Mouse (Mus musculus) thymus, postnatal 0 days (tissue): ENCODE results near the gene Atm. TPM values are rescaled to one million over a fixed set of nuclear protein-coding genes. Genes with fewer than 3 reads are reported as not detected.
A peak's percentile ranks its signal among the peaks of the same experiment; 100 is the strongest.

ENCODE experiments used
- DNase-seq: peaks from one replicate; pipeline ENCODE4 v3.0.0-alpha.2; 2015; ENCODE audit warnings: low spot score
- polyA plus RNA-seq: library from polyadenylated mRNA; unstranded; fragments of >200 nt; fragmentation: Nextera tagmentation; extraction: Ambion mirVana; gene quantifications from 2 replicates; pipeline ENCODE4 v1.2.1, GENCODE M21; 2015

Atm gene
- 11.0 and 13.5 TPM in 2 replicates for polyA plus RNA-seq

- DNase-seq: peak; percentile 100
These were observed at the start of gene Atm, which contains the start of gene Npat for GRCm38 (mm10) chr9:53536558-53537320. Gene Atm (minus strand): TSS chr9:53536740. Gene Npat (plus strand): TSS chr9:53537047.

GRCm38 (mm10) chr9:53581870-53582269, 45.3 kb upstream of the Atm start:
- no peak for DNase-seq

DNA sequence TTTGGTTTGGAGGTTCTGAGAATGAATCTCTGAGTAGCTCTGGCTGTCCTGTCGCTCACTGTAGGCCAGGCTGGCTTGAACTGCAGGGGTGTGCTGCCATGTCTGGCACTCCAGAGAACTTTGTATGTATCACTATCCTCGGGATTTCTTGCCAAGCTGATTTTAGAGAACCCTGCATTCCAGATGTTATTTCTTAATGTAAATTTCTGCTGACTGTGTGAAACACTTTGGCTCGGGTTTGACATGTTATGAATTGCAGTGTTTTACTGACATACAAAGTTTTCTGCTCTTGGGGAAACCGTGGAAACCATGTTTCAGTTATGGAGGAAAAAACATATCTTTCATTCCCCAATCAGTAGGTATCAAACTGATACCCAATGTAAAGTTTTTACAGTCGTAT, 39.2 kb upstream of the Atm start:
- DNase-seq: no peak

DNA sequence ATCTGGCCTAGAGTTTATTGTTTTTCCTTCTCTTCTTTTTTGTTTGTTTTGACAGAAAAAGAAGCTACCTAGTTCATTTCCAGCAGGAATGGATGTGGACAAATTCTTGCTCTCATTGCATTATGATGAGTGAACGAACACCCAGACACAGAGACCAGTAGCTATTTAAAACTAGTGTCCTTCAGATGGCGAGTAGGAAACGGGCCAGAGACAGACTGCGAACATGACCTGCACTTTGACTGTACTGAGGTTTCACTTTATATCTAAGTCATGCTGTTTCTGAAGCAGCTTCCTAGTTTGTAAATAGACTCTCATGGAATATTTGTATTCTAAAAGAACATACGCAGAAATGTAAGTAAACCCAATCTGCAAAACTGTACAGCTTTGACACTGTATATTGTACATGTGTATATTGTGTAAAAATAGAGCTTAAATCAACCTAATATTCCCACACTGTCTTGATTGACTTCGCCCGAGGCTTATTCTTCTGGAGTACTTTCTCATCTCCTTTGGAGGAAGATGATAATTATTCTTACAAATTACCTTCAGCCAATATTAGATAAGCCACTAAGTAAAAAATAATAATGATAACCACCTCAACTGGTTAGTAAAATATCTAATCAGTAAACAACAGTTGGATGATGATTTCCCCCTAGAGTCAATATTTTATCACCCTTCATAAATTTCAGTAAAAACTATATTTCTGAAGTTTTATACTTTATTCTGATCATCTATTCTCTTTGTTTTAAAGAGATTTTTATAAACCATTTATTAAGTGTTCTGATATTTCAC, 36.2 kb upstream of the Atm start:
- no peak for DNase-seq

GRCm38 (mm10) chr9:53570662-53571061, 34.1 kb upstream of the Atm start:
- DNase-seq: no peak

GRCm38 (mm10) chr9:53537336-53537965, 911 bp upstream of the Atm start:
- peak; percentile 18 for DNase-seq

GRCm38 (mm10) chr9:53535416-53536320, 872 bp downstream of the Atm start:
- peak; percentile 46 for DNase-seq

GRCm38 (mm10) chr9:53517373-53518009, 19.0 kb downstream of the Atm start:
- no peak for DNase-seq

DNA sequence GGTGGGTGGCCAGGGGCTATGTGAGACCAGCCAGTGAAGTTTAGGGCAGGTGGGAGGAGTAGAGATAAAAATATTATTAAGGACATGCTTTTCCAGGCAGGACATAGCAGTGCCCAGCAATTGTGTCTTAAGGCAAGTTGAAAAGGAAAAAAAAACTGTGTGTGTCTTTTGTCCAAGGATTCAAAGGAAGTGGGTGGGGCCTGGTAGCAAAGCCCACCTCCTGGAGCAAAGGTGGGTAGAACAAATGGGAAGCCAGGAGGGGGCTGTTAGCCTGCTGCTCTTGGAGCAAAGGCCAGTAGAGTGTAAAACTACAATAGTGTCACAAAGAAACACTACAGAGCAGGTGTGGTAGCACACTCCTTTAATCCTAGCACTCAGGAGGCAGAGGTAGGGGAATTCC, 22.4 kb downstream of the Atm start:
- DNase-seq: no peak

- DNase-seq: no peak
These were observed 28.5 kb downstream of the Atm start for GRCm38 (mm10) chr9:53508053-53508452.

DNA sequence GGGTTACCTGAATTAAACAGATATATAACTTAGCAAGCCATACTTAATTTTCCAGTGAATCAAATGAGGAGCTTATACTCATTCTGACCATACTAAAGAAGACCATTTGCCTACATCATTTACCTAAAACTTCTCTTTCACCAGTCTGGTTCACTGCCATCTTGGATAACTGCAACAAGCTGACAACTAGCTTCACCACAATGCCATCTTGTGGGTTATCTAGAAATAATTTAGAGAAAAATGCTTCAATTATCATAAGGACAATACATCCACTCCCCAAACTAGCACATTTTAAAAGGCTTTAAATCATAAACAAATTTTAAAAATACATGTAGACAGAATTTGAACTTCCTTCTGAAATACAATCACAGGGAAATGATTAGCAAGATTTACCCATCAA, 50.7 kb downstream of the Atm start:
- peak; percentile 3 for DNase-seq

DNA sequence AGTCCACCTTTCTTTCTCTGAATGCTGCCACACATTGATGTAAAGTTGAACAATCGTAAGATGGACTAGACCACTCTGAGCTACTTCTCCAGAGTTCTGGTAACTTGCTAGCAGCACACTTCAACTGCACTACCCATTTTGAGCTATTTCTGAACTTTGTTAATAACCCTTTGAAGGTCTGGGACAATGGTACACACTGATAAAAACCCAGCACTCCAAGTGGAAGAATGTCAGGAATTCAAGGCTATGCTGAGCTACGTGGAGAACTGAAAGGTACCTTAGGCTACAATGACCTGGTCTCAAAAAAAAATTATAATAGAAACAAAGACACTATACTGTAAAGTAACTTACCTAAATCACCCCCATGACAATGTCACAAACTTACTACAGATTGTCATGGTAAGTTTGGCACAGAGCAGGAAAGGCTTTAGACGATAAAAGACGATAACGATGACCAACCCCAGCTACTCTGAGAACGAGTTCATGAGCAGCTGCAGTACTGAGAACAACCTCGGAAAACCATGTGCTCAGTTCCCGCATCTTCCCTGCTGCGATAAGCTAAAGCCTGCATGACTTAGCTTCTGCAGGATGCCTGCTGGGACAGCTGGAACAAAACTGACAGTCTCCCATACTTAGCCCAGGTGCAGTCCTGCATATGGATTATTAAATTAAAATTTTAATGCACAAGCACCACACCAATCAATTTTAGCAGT, 63.6 kb downstream of the Atm start:
- no peak for DNase-seq

DNA sequence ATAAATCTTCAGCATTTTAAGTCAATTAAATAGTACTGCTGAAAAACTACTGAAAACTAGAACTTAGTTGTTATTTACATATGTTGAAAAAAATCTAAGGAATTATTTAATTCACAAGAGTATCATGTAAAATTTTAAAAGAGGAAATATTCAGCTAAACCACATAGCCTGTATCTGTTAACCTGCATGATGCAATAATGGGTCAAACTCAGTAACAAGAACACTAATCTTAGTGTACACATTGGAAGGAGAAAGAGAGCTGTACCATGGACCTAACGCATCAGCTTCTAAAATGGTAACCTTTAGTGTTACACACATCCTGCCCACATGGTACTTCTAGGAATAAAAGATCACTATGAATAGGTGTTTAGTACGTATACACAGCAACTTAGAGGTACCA, 84.5 kb downstream of the Atm start:
- DNase-seq: no peak

DNA sequence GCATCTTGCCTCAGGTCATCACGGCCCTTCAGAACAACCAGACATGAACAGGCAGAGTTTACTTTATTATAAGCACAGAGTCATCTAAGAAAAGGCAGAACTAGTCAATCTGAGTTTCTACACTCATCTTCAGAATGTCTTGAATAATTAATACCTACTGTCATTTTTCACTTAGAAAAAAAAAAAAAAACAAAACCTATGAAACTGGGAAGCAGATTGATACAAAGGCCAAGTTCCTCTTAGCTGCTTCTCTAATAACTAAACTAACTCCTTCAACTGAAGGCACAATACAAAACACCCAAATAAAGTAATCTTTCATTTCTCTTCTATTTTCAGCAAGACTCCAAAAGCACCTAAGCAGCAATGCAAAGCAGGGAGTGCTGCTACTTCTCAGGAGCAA, 85.9 kb downstream of the Atm start:
- DNase-seq: no peak

DNA sequence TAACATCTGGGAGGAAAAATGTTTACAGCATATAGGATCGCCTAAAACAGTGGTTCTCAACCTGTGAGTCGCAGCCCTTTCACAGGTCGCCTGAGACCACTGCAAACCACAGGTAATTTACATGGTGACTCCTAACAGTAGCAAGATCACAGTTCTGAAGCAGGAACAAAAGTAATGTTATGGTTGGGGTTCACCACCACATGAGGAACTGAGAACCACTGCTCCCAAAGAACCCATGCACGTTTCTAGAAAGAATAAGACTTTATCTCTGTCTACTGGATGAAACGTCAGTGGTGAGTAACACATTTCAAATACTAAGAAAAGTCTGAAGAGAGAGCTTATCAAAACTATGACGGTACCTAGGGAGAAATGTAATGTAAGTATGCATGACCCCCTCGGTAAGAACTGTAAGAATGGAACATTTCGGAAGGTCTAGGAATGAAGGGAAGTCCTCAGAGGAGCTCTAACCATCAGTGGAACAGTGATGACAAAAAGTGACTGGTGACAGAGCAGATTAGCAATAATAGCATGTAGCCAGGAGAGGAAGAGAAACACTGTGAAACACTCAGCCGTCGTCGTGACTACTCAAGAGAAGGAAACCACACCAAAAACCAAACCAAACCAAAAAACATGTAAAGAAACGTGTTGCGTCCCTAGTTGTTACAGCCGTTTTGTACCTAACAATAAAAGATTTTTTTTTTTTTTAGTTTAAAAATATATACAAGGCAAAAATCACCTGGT, 100.5 kb downstream of the Atm start:
- DNase-seq: peak; percentile 29

GRCm38 (mm10) chr9:53427638-53428037, 108.9 kb downstream of the Atm start:
- no peak for DNase-seq

GRCm38 (mm10) chr9:53426726-53427125, 109.8 kb downstream of the Atm start:
- DNase-seq: no peak

DNA sequence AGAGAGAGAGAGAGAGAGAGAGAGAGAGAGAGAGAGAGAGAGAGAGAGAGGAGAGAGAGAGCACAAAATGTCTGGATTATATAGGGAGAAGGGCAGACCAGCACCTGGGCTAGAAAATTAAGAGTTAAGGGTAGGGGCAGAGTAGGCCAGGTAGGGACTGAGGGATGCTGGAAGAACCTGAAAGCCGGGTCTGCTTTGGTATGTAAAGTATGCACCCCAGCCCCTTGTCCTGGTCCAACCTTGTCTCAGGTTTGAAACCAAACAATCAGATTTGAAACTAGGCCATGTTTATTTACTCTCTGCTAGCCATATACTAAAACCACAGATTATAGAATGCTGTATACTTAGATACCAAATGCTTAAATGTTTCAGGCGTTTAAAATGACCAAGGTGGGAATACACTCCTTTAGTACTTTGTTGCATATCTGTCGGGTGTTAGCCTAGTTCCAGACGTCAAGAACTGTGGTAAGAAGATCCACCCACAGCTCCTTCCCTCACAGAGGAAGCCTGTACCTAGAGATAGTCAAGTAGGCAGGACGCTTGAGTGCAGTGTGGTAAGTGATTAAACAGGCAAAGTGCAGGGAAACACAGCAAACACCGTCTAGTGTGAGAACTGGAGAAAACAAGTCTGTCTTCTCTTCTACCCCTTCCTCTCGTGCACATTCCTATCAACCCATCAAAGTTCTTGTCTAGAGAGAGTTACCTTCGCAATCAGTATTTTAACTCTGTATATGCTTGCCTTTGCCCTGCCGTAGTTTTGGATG, 114.2 kb downstream of the Atm start:
- peak; percentile 41 for DNase-seq
